Mouse (Mus musculus): ENCODE measurements at regions not wholly inside any gene's neighbourhood (a gene's known extent, or its start where the extent isn't known, plus 50 kb on each side); places are given as distances from the start of the nearest gene placed in this dataset.

DNA sequence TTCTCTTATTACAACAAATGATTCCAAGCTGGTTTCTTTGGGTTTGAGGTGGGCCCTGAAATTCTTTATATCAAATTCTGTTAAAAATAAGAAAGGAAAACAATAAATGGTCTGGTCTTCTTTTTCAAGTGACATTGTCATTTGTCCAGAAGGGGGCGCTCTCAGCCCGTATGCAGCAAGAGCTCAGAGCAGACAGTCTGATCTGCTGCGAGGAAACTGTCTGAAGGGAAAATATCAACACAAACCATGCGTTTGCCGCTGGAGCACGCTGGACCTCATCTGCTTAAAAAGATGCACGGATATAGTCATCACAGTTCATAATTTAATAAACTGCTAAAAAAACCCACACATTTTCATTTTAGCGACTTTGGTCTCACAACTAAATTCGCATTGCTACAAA is 161.2 kb downstream of the Cetn3 start:
- peak overlapping the region; percentile 55 for H3K4me2 ChIP-seq (ENCODE audit: low read depth, low read length)
- ATAC-seq (ENCODE audit: low read depth): peak; percentile 74
- no peaks in the 10 kb centered on the region for H3K4me1 ChIP-seq (replicated peaks; ENCODE audit: control insufficient read depth, insufficient read depth, low read length)
- H3K36me3 ChIP-seq (ENCODE audit: control insufficient read depth, insufficient read depth, low read length): no peaks in the 10 kb centered on the region
- no peak overlapping the region for H3K9ac ChIP-seq (ENCODE audit: low read length)
- H3K27me3 ChIP-seq (ENCODE audit: control insufficient read depth, insufficient read depth, low read depth, low read length): no peaks in the 10 kb centered on the region
- no peaks in the 10 kb centered on the region for H3K9me3 ChIP-seq (ENCODE audit: control insufficient read depth, low read length)
- no peak overlapping the region for H3K27ac ChIP-seq (ENCODE audit: low read length)
- 7% methylated on average over 9 of the region's 9 CpGs for WGBS
- peak overlapping the region; percentile 28 for H3K4me3 ChIP-seq (ENCODE audit: low read length)

DNA sequence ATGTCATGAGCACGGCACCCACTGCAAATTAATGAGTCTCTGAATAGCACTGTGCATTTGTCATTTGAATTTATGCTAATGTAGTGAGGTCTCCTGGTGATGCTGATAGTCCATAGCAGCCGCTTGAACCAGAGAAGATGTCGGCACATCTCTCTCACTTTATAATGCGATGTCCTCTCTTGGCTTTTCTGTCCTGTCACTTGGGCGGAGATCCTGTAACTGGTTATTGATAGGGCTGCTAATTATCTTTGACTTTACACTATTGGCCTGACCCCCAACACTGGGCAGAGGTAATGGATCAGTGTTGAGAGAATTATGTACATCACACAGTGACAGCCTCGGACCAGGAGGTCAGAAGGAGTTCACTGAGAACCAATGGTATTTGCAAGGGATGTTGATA is 161.6 kb downstream of the Cetn3 start:
- Histone ChIP-seq H3K4me1 (replicated peaks; ENCODE audit: control insufficient read depth, insufficient read depth, low read length) (no peaks in the 10 kb centered on the region), H3K4me2 (ENCODE audit: low read depth, low read length) (peak overlapping the region; percentile 55), H3K9ac (ENCODE audit: low read length) (no peak overlapping the region; the same call in 1 of the 2 replicates), H3K27ac (ENCODE audit: low read length) (no peak overlapping the region), H3K9me3 (ENCODE audit: control insufficient read depth, low read length) (no peaks in the 10 kb centered on the region), H3K36me3 (ENCODE audit: control insufficient read depth, insufficient read depth, low read length) (no peaks in the 10 kb centered on the region), H3K27me3 (ENCODE audit: control insufficient read depth, insufficient read depth, low read depth, low read length) (no peaks in the 10 kb centered on the region), H3K4me3 (ENCODE audit: low read length) (peak overlapping the region; percentile 28)
- 34% methylated on average over 6 of the region's 6 CpGs for WGBS
- 0 out of 2 replicates have a peak, but pooled peaks have one; percentile 43 for ATAC-seq (ENCODE audit: low read depth)

DNA sequence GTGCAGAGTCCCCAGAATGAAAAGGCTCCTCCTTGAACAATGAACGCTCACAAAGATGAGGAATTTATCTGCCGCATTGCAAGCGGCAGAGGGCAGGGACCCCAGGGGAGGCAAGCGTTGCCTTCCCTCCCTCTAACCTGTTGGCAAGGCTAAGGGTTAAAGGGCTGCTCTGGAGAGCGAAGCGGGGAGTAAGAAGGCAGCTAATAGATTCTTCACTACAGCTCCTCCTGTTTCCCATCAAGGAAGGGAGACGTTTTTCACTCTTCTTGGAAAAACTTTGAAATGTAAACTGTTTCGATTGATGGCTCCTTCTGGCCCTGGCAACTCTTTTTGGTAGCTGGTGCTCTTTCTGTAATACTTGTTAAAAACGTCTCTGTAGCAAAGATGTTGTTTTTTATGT is 162.9 kb downstream of the Cetn3 start:
- Histone ChIP-seq H3K4me3 (ENCODE audit: low read length) (peak overlapping the region; percentile 30), H3K36me3 (ENCODE audit: control insufficient read depth, insufficient read depth, low read length) (no peaks in the 10 kb centered on the region), H3K4me1 (replicated peaks; ENCODE audit: control insufficient read depth, insufficient read depth, low read length) (no peaks in the 10 kb centered on the region), H3K9me3 (ENCODE audit: control insufficient read depth, low read length) (no peaks in the 10 kb centered on the region), H3K27ac (ENCODE audit: low read length) (no peak overlapping the region), H3K4me2 (ENCODE audit: low read depth, low read length) (peak overlapping the region; percentile 48), H3K27me3 (ENCODE audit: control insufficient read depth, insufficient read depth, low read depth, low read length) (no peaks in the 10 kb centered on the region), H3K9ac (ENCODE audit: low read length) (peak overlapping the region; percentile 51; the same call in 1 of the 2 replicates)
- WGBS: 5% methylated on average over 9 of the region's 9 CpGs
- ATAC-seq (ENCODE audit: low read depth): no peak

DNA sequence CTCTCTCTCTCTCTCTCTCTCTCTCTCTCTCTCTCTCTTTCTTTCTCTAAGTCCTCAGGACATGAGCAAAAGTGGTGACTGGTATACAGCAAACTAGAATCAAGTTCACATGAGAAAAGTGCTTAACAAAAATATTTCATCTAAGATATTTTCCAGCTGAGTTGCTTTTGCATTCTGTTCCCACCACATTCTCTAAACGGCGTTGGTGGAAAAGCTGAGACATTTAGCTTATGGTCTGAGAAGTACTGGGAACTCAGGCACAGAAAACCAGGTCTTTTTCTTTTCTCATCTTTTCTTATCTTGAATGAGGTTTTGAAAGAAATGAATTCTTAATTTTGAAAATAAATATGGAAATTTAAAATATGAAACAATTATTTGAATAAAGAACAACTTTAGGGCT is 182.6 kb downstream of the Cetn3 start:
- Histone ChIP-seq H3K9ac (ENCODE audit: low read length) (no peak overlapping the region), H3K27me3 (ENCODE audit: control insufficient read depth, insufficient read depth, low read depth, low read length) (no peaks in the 10 kb centered on the region), H3K4me3 (ENCODE audit: low read length) (no peak overlapping the region), H3K9me3 (ENCODE audit: control insufficient read depth, low read length) (no peaks in the 10 kb centered on the region), H3K36me3 (ENCODE audit: control insufficient read depth, insufficient read depth, low read length) (no peaks in the 10 kb centered on the region), H3K4me2 (ENCODE audit: low read depth, low read length) (no peak overlapping the region), H3K4me1 (replicated peaks; ENCODE audit: control insufficient read depth, insufficient read depth, low read length) (no peaks in the 10 kb centered on the region), H3K27ac (ENCODE audit: low read length) (no peak overlapping the region)
- no peak for ATAC-seq (ENCODE audit: low read depth)
- 64% methylated on average over 2 of the region's 2 CpGs for WGBS

DNA sequence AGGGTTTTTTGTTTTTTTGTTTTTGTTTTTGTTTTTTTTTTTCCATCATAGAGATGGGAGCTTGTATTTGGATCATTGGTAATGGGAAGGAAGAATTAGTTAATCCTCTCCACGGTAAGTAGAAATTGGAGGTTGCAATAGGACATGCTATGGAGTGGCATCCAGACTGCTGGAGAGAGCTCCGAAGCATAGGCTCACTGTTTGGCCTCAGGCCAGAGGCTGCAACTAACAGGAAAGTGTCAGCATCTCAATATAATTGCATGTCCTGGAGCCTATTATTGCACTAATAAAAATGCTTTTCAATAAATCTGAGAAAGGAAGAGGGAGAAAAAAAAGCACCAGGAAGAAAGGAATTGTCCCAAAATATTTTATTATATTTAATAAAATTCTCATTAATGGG is 193.0 kb downstream of the Cetn3 start:
- Histone ChIP-seq H3K4me3 (ENCODE audit: low read length) (no peak overlapping the region), H3K36me3 (ENCODE audit: control insufficient read depth, insufficient read depth, low read length) (no peaks in the 10 kb centered on the region), H3K9ac (ENCODE audit: low read length) (no peak overlapping the region), H3K9me3 (ENCODE audit: control insufficient read depth, low read length) (no peaks in the 10 kb centered on the region), H3K27me3 (ENCODE audit: control insufficient read depth, insufficient read depth, low read depth, low read length) (no peaks in the 10 kb centered on the region), H3K4me2 (ENCODE audit: low read depth, low read length) (no peak overlapping the region), H3K27ac (ENCODE audit: low read length) (no peak overlapping the region), H3K4me1 (replicated peaks; ENCODE audit: control insufficient read depth, insufficient read depth, low read length) (no peaks in the 10 kb centered on the region; the same call in 1 of the 2 replicates)
- 50% methylated on average over 2 of the region's 2 CpGs for WGBS
- ATAC-seq (ENCODE audit: low read depth): no peak

DNA sequence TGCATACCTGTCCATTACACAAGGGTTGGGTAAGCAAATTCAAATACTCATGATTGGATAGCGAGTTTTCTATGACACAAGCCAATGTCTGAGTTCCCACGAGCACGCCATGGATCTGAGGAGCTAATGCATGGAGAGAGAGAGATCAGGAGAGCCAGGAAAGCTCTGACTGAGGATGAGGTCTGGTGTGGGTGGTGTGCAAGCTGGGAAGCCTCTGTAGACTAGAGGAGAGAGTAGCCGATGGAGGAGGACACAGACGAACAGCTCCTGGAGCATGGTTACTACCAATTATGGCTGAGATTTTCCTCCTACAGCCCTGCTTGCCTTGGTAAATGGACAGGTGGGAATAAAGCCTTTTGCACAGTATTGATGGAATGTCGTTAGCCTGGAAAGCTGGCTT is 195.1 kb downstream of the Cetn3 start:
- no peaks in the 10 kb centered on the region for H3K36me3 ChIP-seq (ENCODE audit: control insufficient read depth, insufficient read depth, low read length)
- no peak overlapping the region for H3K4me3 ChIP-seq (ENCODE audit: low read length)
- no peaks in the 10 kb centered on the region; the same call in 1 of the 2 replicates for H3K4me1 ChIP-seq (replicated peaks; ENCODE audit: control insufficient read depth, insufficient read depth, low read length)
- ATAC-seq (ENCODE audit: low read depth): no peak
- no peak overlapping the region for H3K9ac ChIP-seq (ENCODE audit: low read length)
- no peak overlapping the region for H3K4me2 ChIP-seq (ENCODE audit: low read depth, low read length)
- 82% methylated on average over 6 of the region's 6 CpGs for WGBS
- H3K9me3 ChIP-seq (ENCODE audit: control insufficient read depth, low read length): no peaks in the 10 kb centered on the region
- no peak overlapping the region for H3K27ac ChIP-seq (ENCODE audit: low read length)
- H3K27me3 ChIP-seq (ENCODE audit: control insufficient read depth, insufficient read depth, low read depth, low read length): no peaks in the 10 kb centered on the region

DNA sequence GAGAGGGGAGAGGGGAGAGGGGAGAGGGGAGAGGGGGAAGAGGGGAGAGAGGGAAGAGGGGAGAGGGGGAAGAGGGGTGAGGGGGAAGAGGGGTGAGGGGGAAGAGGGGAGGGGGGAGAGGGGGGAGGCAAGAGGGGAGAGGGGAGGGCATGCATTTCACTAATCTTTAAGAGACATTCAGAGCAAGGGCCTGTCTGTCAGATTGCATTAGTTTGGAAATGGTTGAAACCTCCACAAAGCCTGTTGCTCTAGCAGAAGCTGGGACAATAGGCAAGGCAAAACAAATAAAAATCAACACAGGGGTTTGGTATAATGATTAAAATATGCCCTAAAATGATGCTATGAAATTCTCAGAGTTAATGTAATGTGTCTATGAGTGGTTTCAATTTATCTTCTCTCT is 196.4 kb downstream of the Cetn3 start:
- Histone ChIP-seq H3K9ac (ENCODE audit: low read length) (no peak overlapping the region), H3K9me3 (ENCODE audit: control insufficient read depth, low read length) (no peaks in the 10 kb centered on the region)

DNA sequence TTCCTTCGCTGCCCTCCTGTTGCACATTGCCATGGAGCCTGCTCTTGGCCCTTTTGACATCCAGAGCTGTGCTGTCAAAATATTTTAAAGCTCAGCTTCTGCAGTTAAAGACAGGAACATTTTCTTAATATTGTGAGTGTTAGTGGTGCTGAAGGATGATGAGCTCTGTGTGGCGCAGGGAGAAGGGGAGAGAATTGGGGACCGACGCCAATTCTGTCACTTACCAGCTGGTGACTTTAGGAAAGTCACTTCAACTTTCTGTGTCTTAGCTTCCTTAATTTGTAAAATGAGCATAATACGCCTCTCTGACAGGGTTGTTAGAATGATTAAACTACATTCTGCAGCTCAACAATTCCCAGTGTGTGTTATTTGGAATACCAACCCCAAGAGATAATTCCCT is 197.2 kb downstream of the Cetn3 start:
- Histone ChIP-seq H3K9me3 (ENCODE audit: control insufficient read depth, low read length) (no peaks in the 10 kb centered on the region), H3K27ac (ENCODE audit: low read length) (no peak overlapping the region), H3K4me3 (ENCODE audit: low read length) (no peak overlapping the region), H3K9ac (ENCODE audit: low read length) (no peak overlapping the region), H3K36me3 (ENCODE audit: control insufficient read depth, insufficient read depth, low read length) (no peaks in the 10 kb centered on the region), H3K4me1 (replicated peaks; ENCODE audit: control insufficient read depth, insufficient read depth, low read length) (no peaks in the 10 kb centered on the region; the same call in 1 of the 2 replicates), H3K27me3 (ENCODE audit: control insufficient read depth, insufficient read depth, low read depth, low read length) (no peaks in the 10 kb centered on the region), H3K4me2 (ENCODE audit: low read depth, low read length) (no peak overlapping the region)
- 47% methylated on average over 5 of the region's 5 CpGs for WGBS
- ATAC-seq (ENCODE audit: low read depth): no peak

More for the DNA sequence above, 196.4 kb downstream of the Cetn3 start:
- Histone ChIP-seq H3K4me1 (replicated peaks; ENCODE audit: control insufficient read depth, insufficient read depth, low read length) (no peaks in the 10 kb centered on the region; the same call in 1 of the 2 replicates), H3K4me2 (ENCODE audit: low read depth, low read length) (no peak overlapping the region), H3K36me3 (ENCODE audit: control insufficient read depth, insufficient read depth, low read length) (no peaks in the 10 kb centered on the region), H3K27me3 (ENCODE audit: control insufficient read depth, insufficient read depth, low read depth, low read length) (no peaks in the 10 kb centered on the region), H3K27ac (ENCODE audit: low read length) (no peak overlapping the region), H3K4me3 (ENCODE audit: low read length) (no peak overlapping the region)
- ATAC-seq (ENCODE audit: low read depth): no peak

DNA sequence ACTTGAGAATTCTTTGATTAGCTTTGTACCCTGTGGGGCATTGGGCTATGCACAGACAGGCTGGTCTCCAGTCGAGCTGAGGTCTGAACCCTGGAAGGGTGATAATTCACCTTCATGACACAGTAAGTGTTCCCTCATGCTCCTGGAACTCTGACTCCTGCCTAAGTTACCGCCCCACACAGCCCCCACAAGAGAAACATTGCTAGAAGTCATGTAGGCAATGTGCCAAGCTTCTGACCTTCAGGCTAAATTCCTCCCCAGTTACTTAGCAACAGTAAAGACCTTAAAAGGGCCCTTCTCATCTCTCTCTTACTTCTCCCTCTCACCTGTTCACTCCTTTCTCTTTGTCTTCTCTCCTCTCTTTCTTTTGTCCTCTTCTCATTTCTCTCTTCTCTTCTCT is 199.6 kb downstream of the Cetn3 start:
- no peaks in the 10 kb centered on the region; the same call in 1 of the 2 replicates for H3K4me1 ChIP-seq (replicated peaks; ENCODE audit: control insufficient read depth, insufficient read depth, low read length)
- no peaks in the 10 kb centered on the region for H3K27me3 ChIP-seq (ENCODE audit: control insufficient read depth, insufficient read depth, low read depth, low read length)
- 29% methylated on average over 2 of the region's 2 CpGs for WGBS
- ATAC-seq (ENCODE audit: low read depth): no peak
- no peaks in the 10 kb centered on the region for H3K36me3 ChIP-seq (ENCODE audit: control insufficient read depth, insufficient read depth, low read length)
- H3K9ac ChIP-seq (ENCODE audit: low read length): no peak overlapping the region
- H3K27ac ChIP-seq (ENCODE audit: low read length): no peak overlapping the region
- no peaks in the 10 kb centered on the region for H3K9me3 ChIP-seq (ENCODE audit: control insufficient read depth, low read length)
- H3K4me2 ChIP-seq (ENCODE audit: low read depth, low read length): no peak overlapping the region
- no peak overlapping the region for H3K4me3 ChIP-seq (ENCODE audit: low read length)

- Histone ChIP-seq H3K4me1 (replicated peaks; ENCODE audit: control insufficient read depth, insufficient read depth, low read length) (no peaks in the 10 kb centered on the region), H3K4me2 (ENCODE audit: low read depth, low read length) (no peak overlapping the region), H3K36me3 (ENCODE audit: control insufficient read depth, insufficient read depth, low read length) (no peaks in the 10 kb centered on the region), H3K9ac (ENCODE audit: low read length) (no peak overlapping the region), H3K4me3 (ENCODE audit: low read length) (no peak overlapping the region), H3K27me3 (ENCODE audit: control insufficient read depth, insufficient read depth, low read depth, low read length) (no peaks in the 10 kb centered on the region), H3K27ac (ENCODE audit: low read length) (no peak overlapping the region), H3K9me3 (ENCODE audit: control insufficient read depth, low read length) (no peaks in the 10 kb centered on the region)
- ATAC-seq (ENCODE audit: low read depth): no peak
- WGBS: 72% methylated on average over 3 of the region's 3 CpGs
Measured at GRCm38 (mm10) chr13:82000681-82001212, 217.9 kb downstream of the Cetn3 start.
